Mouse (Mus musculus) thymus, adult 2 months (tissue): ENCODE measurements around the gene Tmem120b. TPM values are rescaled to one million over a fixed set of nuclear protein-coding genes. Genes with fewer than 3 reads are reported as not detected.

ENCODE experiments used
- DNase-seq: peaks from one replicate; pipeline ENCODE4 v3.0.0; 2021
- H3K27ac ChIP-seq: fragments of 200-500 bp; 2 replicates; pipeline ENCODE4 v1.5.1; 2012; ENCODE audit warnings: low read length, control low read depth; ENCODE audit not compliant: control insufficient read depth, insufficient read depth
- H3K27me3 ChIP-seq: fragments of 200-500 bp; 2 replicates; pipeline ENCODE4 v1.6.1; 2012; ENCODE audit warnings: mild to moderate bottlenecking, low read length, moderate library complexity, mixed read lengths; ENCODE audit not compliant: control insufficient read depth, insufficient read depth
- H3K36me3 ChIP-seq: fragments of 200-500 bp; 2 replicates; pipeline ENCODE4 v1.6.1; 2012; ENCODE audit warnings: mild to moderate bottlenecking, low read length, moderate library complexity; ENCODE audit not compliant: control insufficient read depth, insufficient read depth
- H3K4me1 ChIP-seq: fragments of 200-500 bp; replicated peaks from 2 replicates; pipeline ENCODE4 v1.6.1; 2012; ENCODE audit warnings: low read length; ENCODE audit not compliant: control insufficient read depth, insufficient read depth
- H3K4me3 ChIP-seq: fragments of 200-500 bp; 2 replicates; pipeline ENCODE4 v1.5.1; 2012; ENCODE audit warnings: mild to moderate bottlenecking, low read length, control low read depth, moderate library complexity; ENCODE audit not compliant: control insufficient read depth, insufficient read depth
- CTCF ChIP-seq: fragments of 200-500 bp; IDR thresholded peaks from 2 replicates; pipeline ENCODE4 v1.5.1; 2012; ENCODE audit warnings: mild to moderate bottlenecking, control low read depth, low read length, moderate library complexity, borderline replicate concordance; ENCODE audit not compliant: control insufficient read depth, poor library complexity, insufficient read depth; ENCODE audit errors: extremely low read depth
- POLR2A ChIP-seq: fragments of 200-500 bp; IDR thresholded peaks from 2 replicates; pipeline ENCODE4 v1.6.1; 2012; ENCODE audit warnings: mild to moderate bottlenecking, low read length, control low read depth, moderate library complexity; ENCODE audit not compliant: control insufficient read depth, poor library complexity, insufficient read depth; ENCODE audit errors: extremely low read depth
- WGBS: fragments of 180-500 bp; shearing (Covaris S2); methylation state at CpG from one replicate; pipeline ENCODE4 v1.1.7; 2018; 5-methylcytosine and 5-hydroxymethylcytosine counted together
- polyA plus RNA-seq: library from polyadenylated mRNA; depleted of rRNA; stranded (reverse); fragments of >200 nt; gene quantifications from 2 replicates; pipeline ENCODE4 v1.2.3, GENCODE M21; 2012

Gene Tmem120b
- polyA plus RNA-seq, 1 experiment = 43.6 TPM

DNA sequence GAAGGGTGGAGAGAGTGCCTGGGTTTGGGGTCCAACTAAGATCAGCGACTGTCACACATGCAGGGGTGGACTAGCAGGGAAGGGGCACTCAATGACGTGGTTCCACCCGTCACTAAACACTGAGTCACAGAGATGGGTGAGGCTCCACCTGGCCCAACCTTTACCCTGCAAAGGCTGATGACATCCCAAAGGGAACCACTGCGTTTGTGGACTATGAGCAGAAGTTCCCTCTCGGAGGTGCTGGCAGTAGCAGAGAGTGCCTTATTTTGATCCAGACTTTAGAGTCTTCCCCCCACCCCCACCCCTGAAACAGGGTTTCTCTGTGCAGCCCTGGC is 62.6 kb downstream of the Tmem120b start:
- WGBS = 93% methylated on average over 5 of the region's 5 CpGs
- TF ChIP-seq CTCF (no peak), POLR2A (no peak)
- peaks cover 76% of the 10 kb centered on the region for H3K4me1 ChIP-seq
- no peaks in the 10 kb centered on the region for H3K27me3 ChIP-seq
- no peak overlapping the region for H3K27ac ChIP-seq
- H3K4me3 ChIP-seq = no peak overlapping the region
- peaks cover 4% of the 10 kb centered on the region; the same call in 1 of the 2 replicates for H3K36me3 ChIP-seq
- no peak for DNase-seq

DNA sequence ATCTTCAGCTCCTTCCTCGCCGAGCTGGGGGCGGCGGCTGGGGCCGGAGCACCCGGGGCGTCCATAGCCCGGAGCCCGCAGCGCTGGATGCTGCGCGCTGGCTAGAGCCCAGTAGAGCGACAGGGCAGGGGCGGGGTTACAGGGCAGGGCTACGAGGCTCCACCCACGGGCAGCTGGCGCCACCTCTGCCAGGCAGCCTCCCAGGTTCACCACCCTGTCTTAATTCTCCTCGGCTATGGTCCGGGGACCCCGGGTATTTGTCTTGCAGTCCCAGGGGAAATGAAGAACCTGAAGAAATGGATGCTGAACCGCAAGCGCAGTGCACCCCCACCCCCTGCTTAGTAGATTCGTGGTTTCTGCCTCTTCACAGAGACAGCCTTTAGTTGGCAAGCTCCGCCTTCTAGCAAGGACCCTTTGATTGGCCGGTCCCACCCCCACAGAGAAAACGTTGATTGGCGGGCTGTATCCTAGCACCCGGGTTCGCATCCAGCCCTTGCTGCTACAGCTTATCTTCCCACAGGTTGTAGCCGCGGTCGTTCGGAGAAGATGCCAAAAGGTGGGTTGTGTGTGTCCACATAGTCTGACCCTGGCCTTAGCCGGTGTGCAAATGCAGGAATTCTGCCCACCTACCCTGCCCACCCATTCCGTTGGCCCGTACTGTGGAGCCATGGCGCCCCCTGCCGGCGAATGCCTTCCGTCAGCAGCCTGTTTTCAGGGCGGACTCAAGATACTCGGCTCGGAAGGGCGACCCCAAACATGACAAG is 64.3 kb downstream of the Tmem120b start, which contains the start of gene Rhof:
Gene Rhof, minus strand, starts transcription at position 385 of the 764 bp plus-strand sequence.
- 2% methylated on average over 44 of the region's 44 CpGs for WGBS
- Histone ChIP-seq H3K27ac (peak within 1 kb of the TSS; percentile 15; the same call in 1 of the 2 replicates), H3K27me3 (no peaks in the 10 kb centered on the region), H3K4me1 (peaks cover 82% of the 10 kb centered on the region), H3K4me3 (peak within 1 kb of the TSS; percentile 55), H3K36me3 (peaks cover 4% of the 10 kb centered on the region; the same call in 1 of the 2 replicates)
- peak; percentile 89 for DNase-seq
- TF ChIP-seq CTCF = peak; percentile 99
- peak; percentile 60; the same call in 1 of the 2 replicates for TF ChIP-seq POLR2A

DNA sequence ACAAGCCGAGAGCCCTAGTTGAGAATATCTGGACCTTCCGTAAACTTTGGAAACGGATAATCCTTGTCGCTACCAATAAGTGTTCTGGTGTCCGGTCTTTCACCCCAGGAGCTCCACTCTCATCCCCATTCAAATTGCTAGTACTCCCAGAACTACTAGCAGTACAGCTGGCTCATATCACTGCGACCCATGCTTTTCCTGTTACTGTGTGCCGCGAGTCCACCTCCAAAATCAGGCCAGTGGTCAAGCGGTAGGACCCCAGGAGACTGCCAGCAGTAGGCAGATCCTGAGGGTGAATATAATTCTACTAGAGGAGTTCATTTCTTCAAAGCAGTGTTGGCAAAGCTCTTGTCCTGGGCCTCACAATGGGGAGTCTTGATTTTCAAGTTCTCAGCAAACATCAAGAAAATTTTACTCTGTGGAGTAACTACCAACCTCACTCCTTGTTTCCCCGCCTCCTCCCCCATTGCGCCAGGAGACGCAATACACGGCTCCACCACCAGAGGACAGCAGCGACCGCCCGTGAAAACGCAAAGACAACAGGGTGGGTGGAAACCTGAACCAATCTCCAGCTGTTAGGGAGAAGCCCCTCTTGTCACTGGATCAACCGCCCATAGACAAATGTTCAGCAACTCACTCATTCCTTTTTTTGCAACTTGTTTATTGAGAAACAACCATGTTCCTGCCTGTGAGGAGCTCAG is 65.0 kb downstream of the Tmem120b start:
- Histone ChIP-seq H3K36me3 (peaks cover 4% of the 10 kb centered on the region; the same call in 1 of the 2 replicates), H3K4me3 (no peak overlapping the region), H3K27me3 (no peaks in the 10 kb centered on the region), H3K4me1 (peaks cover 84% of the 10 kb centered on the region), H3K27ac (peak overlapping the region; percentile 40; the same call in 1 of the 2 replicates)
- TF ChIP-seq POLR2A (no peak), CTCF (peak; percentile 98)
- WGBS = 33% methylated on average over 18 of the region's 18 CpGs
- peak; percentile 90 for DNase-seq

DNA sequence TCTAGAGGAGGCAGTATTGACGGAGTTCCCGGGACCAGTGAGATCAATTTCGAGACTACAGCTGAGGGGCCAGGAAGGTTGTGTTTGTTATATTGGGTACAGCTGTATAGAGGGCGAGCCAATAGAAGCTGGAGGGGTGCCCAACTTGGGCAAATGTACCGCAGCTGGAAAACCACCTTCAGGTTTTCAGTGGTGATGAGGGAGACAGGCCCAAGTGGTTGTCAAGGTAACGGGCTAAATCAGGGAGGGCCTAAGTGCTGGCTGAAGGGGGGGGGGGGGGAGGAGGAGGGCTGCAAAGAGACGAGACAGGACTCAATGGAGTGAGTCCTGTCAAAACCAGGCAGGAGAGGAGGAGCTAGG is 65.5 kb downstream of the Tmem120b start:
- TF ChIP-seq CTCF (no peak), POLR2A (no peak)
- peak overlapping the region; percentile 40; the same call in 1 of the 2 replicates for H3K27ac ChIP-seq

DNA sequence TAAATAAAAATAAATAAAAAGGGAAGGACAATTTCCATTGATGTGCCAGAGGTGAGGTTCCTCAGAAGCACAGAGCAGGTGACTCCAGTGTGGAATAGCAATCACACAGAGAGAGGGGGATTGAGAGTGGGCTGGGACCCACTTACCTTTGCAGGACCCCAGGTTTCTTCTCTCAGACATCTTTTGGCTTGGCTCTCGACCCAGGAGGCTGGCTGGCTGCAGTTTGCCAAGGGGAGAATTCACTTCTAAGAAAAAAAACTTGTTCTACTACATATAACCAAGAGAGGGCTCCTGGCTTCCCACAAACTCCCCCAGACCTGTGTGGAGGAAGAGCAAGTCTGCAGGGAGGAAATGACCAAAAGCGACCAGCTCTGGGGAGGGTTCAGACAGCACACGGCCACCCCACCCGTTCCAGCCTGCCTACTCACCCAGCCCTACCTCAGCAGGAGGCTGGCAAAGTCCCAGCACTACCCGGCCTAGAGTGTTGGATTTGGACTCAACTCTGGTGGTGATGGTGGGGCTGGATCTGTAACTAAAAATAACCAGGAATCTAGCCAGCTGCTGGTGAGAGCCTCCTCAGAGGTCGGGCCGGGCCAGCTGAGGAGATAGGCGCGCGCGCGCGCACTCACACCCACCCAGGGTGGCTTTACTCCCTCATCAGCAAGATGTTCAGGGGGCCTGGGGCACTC is 66.1 kb downstream of the Tmem120b start:
- peaks cover 76% of the 10 kb centered on the region for H3K4me1 ChIP-seq
- no peaks in the 10 kb centered on the region for H3K27me3 ChIP-seq
- 69% methylated on average over 13 of the region's 13 CpGs for WGBS
- DNase-seq = no peak
- peaks cover 4% of the 10 kb centered on the region; the same call in 1 of the 2 replicates for H3K36me3 ChIP-seq
- TF ChIP-seq CTCF (no peak), POLR2A (no peak)
- H3K27ac ChIP-seq = peak overlapping the region; percentile 17; the same call in 1 of the 2 replicates
- no peak overlapping the region for H3K4me3 ChIP-seq

More for the DNA sequence above, 65.5 kb downstream of the Tmem120b start:
- Histone ChIP-seq H3K27me3 (no peaks in the 10 kb centered on the region), H3K4me1 (peaks cover 81% of the 10 kb centered on the region), H3K36me3 (peaks cover 4% of the 10 kb centered on the region; the same call in 1 of the 2 replicates), H3K4me3 (no peak overlapping the region)
- WGBS = 53% methylated on average over 7 of the region's 7 CpGs
- no peak for DNase-seq

DNA sequence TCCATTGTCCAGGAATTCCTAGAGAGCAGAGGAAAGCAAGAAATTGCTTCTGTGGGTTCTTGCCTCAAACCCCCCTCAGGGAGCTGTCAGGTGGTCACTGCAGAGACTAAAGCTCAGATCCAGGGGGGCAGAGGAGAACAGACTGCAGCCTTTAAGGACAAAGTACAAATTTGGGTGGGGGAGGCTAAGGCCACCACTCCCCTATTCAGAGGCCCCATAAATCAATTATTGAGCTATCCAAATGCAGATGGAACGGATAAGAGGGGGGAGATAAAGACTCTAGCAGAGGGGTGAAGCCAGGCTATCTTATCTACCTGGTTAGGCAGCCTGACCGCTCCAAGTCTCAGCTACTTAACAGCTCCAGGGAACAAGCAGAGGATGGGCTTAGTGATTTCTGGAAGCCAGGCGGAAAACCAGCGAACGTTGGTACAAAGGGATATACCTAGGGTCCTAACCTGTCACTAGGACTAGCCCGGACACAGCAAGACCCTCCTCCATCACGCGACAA is 66.7 kb downstream of the Tmem120b start:
- Histone ChIP-seq H3K4me1 (peaks cover 70% of the 10 kb centered on the region), H3K27ac (no peak overlapping the region), H3K4me3 (no peak overlapping the region), H3K36me3 (peaks cover 4% of the 10 kb centered on the region; the same call in 1 of the 2 replicates), H3K27me3 (no peaks in the 10 kb centered on the region)
- DNase-seq = no peak
- TF ChIP-seq CTCF (no peak), POLR2A (no peak)
- 92% methylated on average over 8 of the region's 8 CpGs for WGBS
